Mouse (Mus musculus): Measurements from ENCODE around the gene Hrh3. TPM values are rescaled to one million over a fixed set of nuclear protein-coding genes. Genes with fewer than 3 reads are reported as not detected.
A peak's percentile ranks its signal among the peaks of the same experiment; 100 is the strongest.

Gene Hrh3
- polyA plus RNA-seq, 1 experiment from 2014 or later: 2.1 TPM

DNA sequence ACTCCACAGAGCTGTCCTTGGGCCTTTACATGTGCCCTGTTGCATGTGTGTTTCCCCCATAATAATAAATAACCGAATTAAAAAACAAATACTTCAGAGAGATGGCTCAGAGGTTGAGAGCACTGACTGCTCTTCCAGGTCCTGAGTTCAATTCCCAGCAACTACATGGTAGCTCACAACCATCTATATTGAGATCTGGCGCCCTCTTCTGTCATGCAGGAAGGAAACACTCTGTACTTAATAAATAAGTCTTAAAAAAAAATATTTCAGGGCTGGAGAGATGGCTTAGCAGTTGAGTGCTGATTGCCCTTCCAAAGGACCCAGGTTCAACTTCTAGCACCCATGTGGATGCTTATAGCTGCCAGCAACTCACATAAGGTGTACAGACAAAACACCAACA, 19.9 kb upstream of the Hrh3 start:
- 81% methylated on average over 2 of the region's 2 CpGs for WGBS
- no peak for ATAC-seq
- Histone ChIP-seq H3K27ac (ENCODE audit: low read depth, low read length) (no peak overlapping the region), H3K4me1 (ENCODE audit: control insufficient read depth, insufficient read depth, low read length) (peaks cover 7% of the 10 kb centered on the region), H3K27me3 (replicated peaks; ENCODE audit: control insufficient read depth, insufficient read depth, low read length) (no peaks in the 10 kb centered on the region), H3K9ac (ENCODE audit: low read length) (no peak overlapping the region), H3K4me3 (ENCODE audit: low read depth, low read length) (no peak overlapping the region), H3K36me3 (ENCODE audit: control insufficient read depth, insufficient read depth, low read length) (peaks cover 7% of the 10 kb centered on the region; the same call in 1 of the 2 replicates), H3K4me2 (ENCODE audit: low read length) (no peak overlapping the region), H3K9me3 (replicated peaks; ENCODE audit: control insufficient read depth, low read length) (no peaks in the 10 kb centered on the region)
- DNase-seq (ENCODE audit: low spot score): no peak

DNA sequence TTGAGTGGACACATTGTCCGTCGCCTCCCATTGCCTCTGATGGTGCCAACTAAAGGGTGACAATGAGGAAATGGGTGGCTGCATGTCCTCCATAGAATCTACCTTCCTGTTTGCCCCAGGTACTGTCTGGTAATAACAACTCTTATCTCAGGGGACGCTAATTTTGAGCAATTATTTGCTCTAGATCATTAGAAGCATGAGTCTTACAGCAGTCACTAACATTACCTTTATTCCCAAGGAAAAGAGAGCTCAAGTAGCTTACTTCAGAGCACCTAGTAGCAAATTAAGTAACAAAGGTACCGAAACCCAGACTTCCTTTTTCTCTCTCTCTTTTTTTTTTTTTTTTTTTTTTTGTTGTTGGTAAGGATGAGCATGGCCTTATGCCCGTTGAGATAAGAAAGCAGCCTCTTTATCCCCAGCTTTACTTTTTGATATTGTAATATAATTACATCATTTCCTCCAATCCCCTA, 16.0 kb upstream of the Hrh3 start:
- 71% methylated on average over 5 of the region's 5 CpGs for WGBS
- Histone ChIP-seq H3K4me1 (ENCODE audit: control insufficient read depth, insufficient read depth, low read length) (peaks cover 33% of the 10 kb centered on the region), H3K36me3 (ENCODE audit: control insufficient read depth, insufficient read depth, low read length) (peaks cover 7% of the 10 kb centered on the region; the same call in 1 of the 2 replicates), H3K4me3 (ENCODE audit: low read depth, low read length) (peak overlapping the region; percentile 79), H3K27ac (ENCODE audit: low read depth, low read length) (no peak overlapping the region), H3K9me3 (replicated peaks; ENCODE audit: control insufficient read depth, low read length) (no peaks in the 10 kb centered on the region), H3K27me3 (replicated peaks; ENCODE audit: control insufficient read depth, insufficient read depth, low read length) (no peaks in the 10 kb centered on the region), H3K9ac (ENCODE audit: low read length) (peak overlapping the region; percentile 82; the same call in 1 of the 2 replicates), H3K4me2 (ENCODE audit: low read length) (peak overlapping the region; percentile 94)
- no peak for DNase-seq (ENCODE audit: low spot score)
- ATAC-seq: no peak

DNA sequence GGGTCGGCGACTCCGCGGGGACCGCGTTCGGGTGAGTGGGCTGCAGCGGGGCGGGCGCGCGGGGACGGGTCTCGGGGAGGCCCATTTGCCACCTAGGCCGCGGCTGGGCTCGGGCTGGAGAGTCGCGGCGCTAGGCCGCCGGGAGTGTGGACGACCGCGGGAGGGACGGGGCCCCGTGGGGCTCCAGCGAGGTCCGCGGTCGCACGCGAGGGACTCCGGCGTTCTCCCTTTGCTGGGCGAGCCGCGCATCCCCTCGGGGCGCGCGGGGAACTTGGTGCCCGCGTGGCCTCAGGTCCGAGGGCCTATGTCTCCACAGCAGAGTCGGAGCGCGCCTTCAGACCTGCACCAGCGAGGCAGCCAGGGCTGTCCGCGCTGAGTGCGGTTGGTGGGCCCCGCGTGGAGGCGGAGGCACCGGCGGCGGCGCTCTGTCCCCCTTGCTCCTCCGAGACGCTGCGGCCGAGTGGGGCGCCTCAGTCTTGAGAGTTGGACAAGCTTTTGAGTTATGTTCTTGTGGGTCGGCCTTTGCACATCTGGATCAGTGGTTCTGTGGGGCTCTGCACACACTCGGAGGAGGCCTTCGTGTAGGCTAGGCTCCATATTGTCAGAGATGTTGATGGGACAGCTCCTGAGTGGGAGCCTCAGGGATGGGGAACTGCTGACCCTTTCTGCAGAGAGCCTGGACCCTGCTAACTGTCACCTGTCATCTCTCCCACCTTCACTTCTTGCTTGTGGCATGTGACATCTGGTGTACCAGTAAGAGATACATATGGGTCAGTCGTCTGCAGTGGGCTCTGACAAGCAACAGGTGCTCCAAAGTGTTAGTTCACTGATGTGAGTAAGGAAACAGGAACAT, 15.4 kb upstream of the Hrh3 start:
- DNase-seq (ENCODE audit: low spot score) (no peak), ATAC-seq (peak; percentile 13)
- H3K9me3 ChIP-seq (replicated peaks; ENCODE audit: control insufficient read depth, low read length): no peaks in the 10 kb centered on the region
- peak overlapping the region; percentile 82 for H3K9ac ChIP-seq (ENCODE audit: low read length)
- peaks cover 38% of the 10 kb centered on the region for H3K4me1 ChIP-seq (ENCODE audit: control insufficient read depth, insufficient read depth, low read length)
- H3K4me2 ChIP-seq (ENCODE audit: low read length): peak overlapping the region; percentile 94
- H3K4me3 ChIP-seq (ENCODE audit: low read depth, low read length): peak overlapping the region; percentile 79
- H3K36me3 ChIP-seq (ENCODE audit: control insufficient read depth, insufficient read depth, low read length): peaks cover 7% of the 10 kb centered on the region; the same call in 1 of the 2 replicates
- no peaks in the 10 kb centered on the region for H3K27me3 ChIP-seq (replicated peaks; ENCODE audit: control insufficient read depth, insufficient read depth, low read length)
- WGBS: under 1% methylated on average over 55 of the region's 68 CpGs
- H3K27ac ChIP-seq (ENCODE audit: low read depth, low read length): peak overlapping the region; percentile 44; the same call in 1 of the 2 replicates

DNA sequence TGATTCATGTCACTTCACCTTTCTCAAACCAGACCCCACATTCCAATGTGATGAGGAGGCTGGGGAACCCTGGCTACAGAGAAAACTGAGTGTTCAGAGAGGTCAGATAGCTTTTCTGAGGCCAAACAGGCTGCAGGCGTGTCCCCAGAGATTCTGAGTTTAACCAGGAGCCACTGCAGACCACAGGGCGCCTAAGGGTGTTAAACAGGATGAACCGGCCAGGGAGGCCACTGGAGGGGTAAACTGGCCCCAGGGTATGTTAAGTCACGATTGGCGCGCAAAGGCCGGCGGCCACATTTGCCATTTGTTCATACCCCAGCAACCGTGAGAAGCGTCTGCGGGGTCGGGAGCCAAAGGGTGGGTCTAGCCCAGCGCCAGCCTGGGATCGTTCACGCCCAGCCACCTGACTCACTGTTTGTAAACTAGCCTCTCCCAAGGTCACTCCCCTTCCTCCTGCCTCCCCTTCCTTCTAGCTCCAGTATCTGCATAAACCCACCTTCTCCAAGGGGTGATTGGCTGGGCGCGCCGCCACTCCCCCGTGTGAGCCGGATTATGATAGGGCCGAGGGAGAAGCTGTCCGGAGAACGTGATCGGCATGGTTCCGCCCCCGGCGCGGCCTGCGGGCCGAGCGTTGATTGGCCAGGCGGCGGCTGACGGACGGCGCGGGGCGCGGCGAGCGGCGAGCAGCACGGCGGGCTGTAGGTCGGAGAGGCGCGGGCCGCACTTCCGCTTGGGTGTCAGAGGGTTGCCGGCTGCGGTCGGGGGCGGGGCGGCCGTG, 14.6 kb upstream of the Hrh3 start, which contains the start of gene Osbpl2:
TSS of gene Osbpl2 (plus strand) at position 646 of the 778 bp plus-strand sequence.
- DNase-seq (ENCODE audit: low spot score) (peak; percentile 98), ATAC-seq (peak; percentile 97)
- Histone ChIP-seq H3K27me3 (replicated peaks; ENCODE audit: control insufficient read depth, insufficient read depth, low read length) (no peaks in the 10 kb centered on the region), H3K4me1 (ENCODE audit: control insufficient read depth, insufficient read depth, low read length) (peaks cover 46% of the 10 kb centered on the region), H3K36me3 (ENCODE audit: control insufficient read depth, insufficient read depth, low read length) (peaks cover 7% of the 10 kb centered on the region; the same call in 1 of the 2 replicates), H3K27ac (ENCODE audit: low read depth, low read length) (peak within 1 kb of the TSS; percentile 84), H3K4me3 (ENCODE audit: low read depth, low read length) (peak within 1 kb of the TSS; percentile 79), H3K9ac (ENCODE audit: low read length) (peak within 1 kb of the TSS; percentile 82), H3K4me2 (ENCODE audit: low read length) (peak within 1 kb of the TSS; percentile 94), H3K9me3 (replicated peaks; ENCODE audit: control insufficient read depth, low read length) (no peaks in the 10 kb centered on the region)
- whole genome bisulfite sequencing: 1% methylated on average over 50 of the region's 55 CpGs

DNA sequence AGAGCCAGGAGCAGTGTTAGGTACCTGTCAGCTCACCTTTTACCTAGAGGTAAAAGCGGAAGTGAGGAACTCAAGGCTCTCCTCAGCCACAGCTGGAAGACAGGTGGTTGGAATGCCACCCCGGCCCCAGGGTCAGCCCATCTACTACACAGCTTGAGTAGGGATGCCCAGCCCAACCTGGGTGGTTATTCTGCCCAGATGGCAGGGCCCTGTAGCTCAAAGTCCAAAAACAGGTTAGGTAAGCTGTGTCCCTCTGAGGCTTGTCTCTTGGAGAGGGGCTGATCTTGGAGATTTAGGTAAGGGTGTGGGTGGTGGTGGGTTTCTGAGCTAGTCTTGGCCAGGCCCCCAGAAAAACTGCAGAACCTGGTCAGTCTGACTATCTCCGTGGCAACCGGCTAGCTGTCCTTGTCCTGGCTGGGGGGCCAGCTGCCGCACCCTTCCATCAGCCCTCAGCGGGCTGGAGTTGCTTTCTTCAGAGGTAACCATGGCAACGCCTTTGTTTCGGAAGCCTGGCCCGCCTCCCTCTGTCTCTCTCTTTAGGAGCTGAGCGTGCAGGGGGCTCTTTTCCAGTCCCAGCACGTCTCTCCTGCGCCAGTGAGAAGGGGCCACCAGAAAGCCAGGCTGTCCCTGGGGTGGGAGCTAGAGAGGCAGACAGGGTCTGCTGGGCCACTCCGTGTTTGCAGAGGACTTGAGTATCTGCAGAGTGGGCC, 13.4 kb upstream of the Hrh3 start:
- peak overlapping the region; percentile 84 for H3K27ac ChIP-seq (ENCODE audit: low read depth, low read length)
- H3K36me3 ChIP-seq (ENCODE audit: control insufficient read depth, insufficient read depth, low read length): no peaks in the 10 kb centered on the region
- peak overlapping the region; percentile 46; the same call in 1 of the 2 replicates for H3K9ac ChIP-seq (ENCODE audit: low read length)
- peaks cover 46% of the 10 kb centered on the region for H3K4me1 ChIP-seq (ENCODE audit: control insufficient read depth, insufficient read depth, low read length)
- 0 out of 2 replicates have a peak overlapping the region, but pooled peaks have one; percentile 11 for H3K4me3 ChIP-seq (ENCODE audit: low read depth, low read length)
- DNase-seq (ENCODE audit: low spot score) (peak; percentile 93), ATAC-seq (peak; percentile 40)
- 9% methylated on average over 13 of the region's 13 CpGs for WGBS
- no peaks in the 10 kb centered on the region for H3K27me3 ChIP-seq (replicated peaks; ENCODE audit: control insufficient read depth, insufficient read depth, low read length)
- H3K9me3 ChIP-seq (replicated peaks; ENCODE audit: control insufficient read depth, low read length): no peaks in the 10 kb centered on the region
- H3K4me2 ChIP-seq (ENCODE audit: low read length): peak overlapping the region; percentile 66

DNA sequence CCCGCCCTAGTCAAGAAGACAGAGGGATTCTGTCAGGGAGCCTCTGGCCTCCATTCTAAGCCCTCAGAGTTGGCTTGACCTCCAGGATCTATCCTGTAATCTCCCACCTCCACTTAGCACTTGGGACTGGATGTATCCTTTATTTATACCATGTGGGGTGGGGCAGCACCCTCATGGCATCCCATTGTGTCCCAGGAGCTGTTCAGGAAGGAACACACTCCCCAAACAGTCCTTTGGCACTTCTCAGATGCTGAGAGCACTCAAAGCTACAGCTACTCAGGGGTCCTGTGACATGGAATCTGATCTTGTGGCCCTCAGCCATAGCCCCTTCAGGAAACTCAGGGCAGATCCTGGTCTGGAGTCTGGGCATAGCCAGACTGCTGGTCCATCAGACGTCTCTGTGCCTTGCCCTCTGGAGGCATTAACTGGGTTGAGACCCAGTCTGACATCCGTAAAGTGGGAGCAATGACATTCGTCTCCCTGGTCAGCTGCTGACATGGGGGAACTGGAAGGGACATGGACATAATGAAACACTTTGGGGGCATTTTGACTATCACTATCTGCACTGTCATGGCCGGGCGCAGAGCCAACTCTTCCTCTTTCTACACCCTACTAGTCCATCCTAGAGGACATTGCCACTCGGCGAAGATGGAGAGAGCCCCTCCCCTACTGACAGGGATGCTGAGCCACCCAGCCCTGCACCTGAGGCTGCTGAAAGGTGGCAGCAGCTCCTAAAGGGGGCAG, 12.6 kb upstream of the Hrh3 start:
- Histone ChIP-seq H3K9me3 (replicated peaks; ENCODE audit: control insufficient read depth, low read length) (no peaks in the 10 kb centered on the region), H3K4me1 (ENCODE audit: control insufficient read depth, insufficient read depth, low read length) (peaks cover 46% of the 10 kb centered on the region), H3K27me3 (replicated peaks; ENCODE audit: control insufficient read depth, insufficient read depth, low read length) (no peaks in the 10 kb centered on the region), H3K4me2 (ENCODE audit: low read length) (peak overlapping the region; percentile 66; the same call in 1 of the 2 replicates), H3K36me3 (ENCODE audit: control insufficient read depth, insufficient read depth, low read length) (no peaks in the 10 kb centered on the region), H3K9ac (ENCODE audit: low read length) (peak overlapping the region; percentile 46; the same call in 1 of the 2 replicates), H3K4me3 (ENCODE audit: low read depth, low read length) (no peak overlapping the region), H3K27ac (ENCODE audit: low read depth, low read length) (peak overlapping the region; percentile 84; the same call in 1 of the 2 replicates)
- ATAC-seq (no peak), DNase-seq (ENCODE audit: low spot score) (no peak)
- 69% methylated on average over 8 of the region's 8 CpGs for WGBS

DNA sequence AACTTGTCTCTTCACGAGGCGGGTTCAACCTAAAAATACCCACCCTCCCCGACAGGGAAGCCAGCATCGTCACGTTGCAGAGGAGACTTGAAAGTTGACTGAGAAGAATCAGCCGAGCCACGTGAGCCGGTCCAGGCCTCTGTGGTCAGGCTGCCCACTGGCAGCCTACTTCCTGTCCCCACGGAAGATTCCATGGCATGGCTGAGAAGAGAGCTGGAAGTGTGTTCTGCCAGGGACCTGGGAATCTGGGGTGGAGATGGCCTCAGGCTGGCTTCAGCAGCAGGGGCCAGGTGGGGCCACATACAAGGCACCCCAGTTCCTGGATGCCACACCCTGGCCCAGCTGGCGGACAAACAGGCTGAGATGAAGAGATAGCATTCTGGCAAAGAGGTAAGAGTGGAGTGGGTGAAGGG, 11.8 kb upstream of the Hrh3 start:
- Histone ChIP-seq H3K4me3 (ENCODE audit: low read depth, low read length) (no peak overlapping the region), H3K4me2 (ENCODE audit: low read length) (no peak overlapping the region), H3K27ac (ENCODE audit: low read depth, low read length) (peak overlapping the region; percentile 52; the same call in 1 of the 2 replicates), H3K36me3 (ENCODE audit: control insufficient read depth, insufficient read depth, low read length) (no peaks in the 10 kb centered on the region), H3K27me3 (replicated peaks; ENCODE audit: control insufficient read depth, insufficient read depth, low read length) (no peaks in the 10 kb centered on the region), H3K9me3 (replicated peaks; ENCODE audit: control insufficient read depth, low read length) (no peaks in the 10 kb centered on the region), H3K4me1 (ENCODE audit: control insufficient read depth, insufficient read depth, low read length) (peaks cover 46% of the 10 kb centered on the region), H3K9ac (ENCODE audit: low read length) (no peak overlapping the region)
- DNase-seq (ENCODE audit: low spot score) (no peak), ATAC-seq (no peak)
- WGBS: 76% methylated on average over 10 of the region's 10 CpGs

Data from forebrain, embryonic 14.5 days (tissue).